Mouse (Mus musculus): ENCODE results near the gene Slc25a1.

DNA sequence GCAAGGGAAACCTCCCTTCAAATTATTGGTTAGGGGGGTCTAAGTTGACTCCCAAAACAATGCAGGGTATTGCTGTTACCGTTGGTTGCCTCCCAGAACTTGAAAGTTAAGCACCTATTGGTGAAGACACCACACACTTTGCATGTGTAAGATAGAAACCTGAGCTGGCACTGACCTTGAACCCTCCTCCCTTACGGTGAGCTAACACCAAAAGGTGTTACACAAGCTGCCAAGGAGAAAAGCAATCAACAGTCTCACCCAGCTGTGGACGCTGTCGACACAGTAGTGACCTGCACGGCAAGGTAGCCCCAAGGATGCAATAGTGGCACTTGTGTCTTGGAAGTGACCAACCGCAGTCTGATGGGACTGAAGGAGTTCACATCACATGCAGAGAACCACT lies 43.9 kb downstream of the Slc25a1 start:
- TF ChIP-seq POLR2A (IDR thresholded peaks at IDR 0.05; ENCODE audit: insufficient read depth, low read length) (no peak), CTCF (IDR thresholded peaks at IDR 0.05; ENCODE audit: low read depth, low read length) (no peak), EP300 (IDR thresholded peaks at IDR 0.05; ENCODE audit: insufficient read depth, low read depth, low read length) (peak; percentile 84; the same call in 1 of the 2 replicates)

Measured in ES-Bruce4 (cell line).